Mouse (Mus musculus) WW6 (cell line): ENCODE measurements around the gene Lin28a.
"Not testable (repeated sequence)": the region's sequence is repeated elsewhere in the genome, so short reads cannot be mapped to it uniquely, and the experiment has no call there.

Experiments
- DNase-seq: peaks from one replicate; pipeline ENCODE4 v3.0.0-alpha.2; 2013; ENCODE audit warnings: low read depth, low spot score

Lin28a gene

GRCm38 (mm10) chr4:134019210-134019609 is 569 bp upstream of the Lin28a start:
- no peak for DNase-seq

- no peak for DNase-seq
Observed at GRCm38 (mm10) chr4:134018038-134018778, 433 bp downstream of the Lin28a start.

- DNase-seq = no peak
Observed at GRCm38 (mm10) chr4:134017201-134017865, 1.3 kb downstream of the Lin28a start.

GRCm38 (mm10) chr4:134016767-134017166 is 1.9 kb downstream of the Lin28a start:
- peak; percentile 74 for DNase-seq

GRCm38 (mm10) chr4:134016208-134016607 is 2.4 kb downstream of the Lin28a start:
- DNase-seq = no peak

- DNase-seq = no peak
Observed at GRCm38 (mm10) chr4:134012858-134013528, 5.6 kb downstream of the Lin28a start.

GRCm38 (mm10) chr4:134011450-134012414 is 6.9 kb downstream of the Lin28a start:
- DNase-seq = no peak

GRCm38 (mm10) chr4:134009709-134010108 is 8.9 kb downstream of the Lin28a start:
- DNase-seq = no peak

- DNase-seq = no peak
Observed at GRCm38 (mm10) chr4:134006845-134007244, 11.8 kb downstream of the Lin28a start.

GRCm38 (mm10) chr4:134005581-134006358 is 12.9 kb downstream of the Lin28a start:
- DNase-seq = no peak

GRCm38 (mm10) chr4:134002903-134003302 is 15.7 kb downstream of the Lin28a start:
- DNase-seq = no peak

GRCm38 (mm10) chr4:134002246-134002645 is 16.4 kb downstream of the Lin28a start:
- no peak for DNase-seq

- DNase-seq = no peak
Observed at GRCm38 (mm10) chr4:134001710-134002109, 16.9 kb downstream of the Lin28a start.

GRCm38 (mm10) chr4:134000466-134001438 is 17.9 kb downstream of the Lin28a start, which contains the start of gene Dhdds:
Gene Dhdds, minus strand, starts transcription at chr4:134000918.
- peak; percentile 97 for DNase-seq

- DNase-seq = no peak
Observed at GRCm38 (mm10) chr4:133994697-133995096, 23.9 kb downstream of the Lin28a start.

- no peak for DNase-seq
Observed at GRCm38 (mm10) chr4:133991087-133991660, 27.5 kb downstream of the Lin28a start.

- no peak for DNase-seq
Observed at GRCm38 (mm10) chr4:133990035-133990434, 28.6 kb downstream of the Lin28a start.

- DNase-seq = not testable (repeated sequence)
Observed at GRCm38 (mm10) chr4:133988289-133988688, 30.4 kb downstream of the Lin28a start.

GRCm38 (mm10) chr4:133982936-133983335 is 35.7 kb downstream of the Lin28a start:
- DNase-seq = no peak
